Mouse (Mus musculus) heart, embryonic 13.5 days (tissue): ENCODE measurements around the gene Sept8. TPM values are rescaled to one million over a fixed set of nuclear protein-coding genes. Genes with fewer than 3 reads are reported as not detected.

Source experiments
- ATAC-seq: fragments of 200-750 bp; cut with Nextera tagmentation; 2 replicates; pipeline ENCODE4 v1.8.0; 2017; ENCODE audit warnings: moderate TSS enrichment; ENCODE audit not compliant: insufficient number of reproducible peaks, low FRiP score, low TSS enrichment; ENCODE audit errors: extremely low read depth
- H3K27ac ChIP-seq: fragments of 300-500 bp; sonication (generic); replicated peaks from 2 replicates; pipeline ENCODE4 v1.5.1; 2015; ENCODE audit warnings: moderate library complexity, mild to moderate bottlenecking, inconsistent platforms
- H3K27me3 ChIP-seq: fragments of 300-500 bp; sonication (generic); replicated peaks from 2 replicates; pipeline ENCODE4 v1.6.1; 2015; ENCODE audit warnings: mild to moderate bottlenecking, inconsistent platforms
- H3K36me3 ChIP-seq: fragments of 300-500 bp; sonication (generic); 2 replicates; pipeline ENCODE4 v1.6.1; 2015; ENCODE audit warnings: mild to moderate bottlenecking, inconsistent platforms
- H3K4me1 ChIP-seq: fragments of 300-500 bp; sonication (generic); 2 replicates; pipeline ENCODE4 v1.6.1; 2015; ENCODE audit warnings: inconsistent platforms
- H3K4me2 ChIP-seq: fragments of 300-500 bp; sonication (generic); 2 replicates; pipeline ENCODE4 v1.6.1; 2015; ENCODE audit warnings: inconsistent platforms, mild to moderate bottlenecking, moderate library complexity
- H3K4me3 ChIP-seq: fragments of 300-500 bp; sonication (generic); 2 replicates; pipeline ENCODE4 v1.5.1; 2015; ENCODE audit warnings: moderate library complexity, mild to moderate bottlenecking, inconsistent platforms
- H3K9ac ChIP-seq: fragments of 300-500 bp; sonication (generic); 2 replicates; pipeline ENCODE4 v1.6.1; 2015; ENCODE audit warnings: inconsistent platforms, mild to moderate bottlenecking, moderate library complexity
- H3K9me3 ChIP-seq: fragments of 300-500 bp; sonication (generic); 2 replicates; pipeline ENCODE4 v1.6.1; 2016; ENCODE audit warnings: inconsistent platforms
- WGBS: fragments of 180-500 bp; shearing (Covaris S2); methylation state at CpG from one replicate; pipeline ENCODE4 v1.1.7; 2015; ENCODE audit warnings: mixed read lengths; 5-methylcytosine and 5-hydroxymethylcytosine counted together
- polyA plus RNA-seq: library from polyadenylated mRNA; unstranded; fragments of >200 nt; fragmentation: Nextera tagmentation; extraction: Ambion mirVana; gene quantifications from 2 replicates; pipeline ENCODE4 v1.2.1, GENCODE M21; 2015

Gene Sept8
- polyA plus RNA-seq, 1 experiment from 2014 or later = 18.3 TPM

GRCm38 (mm10) chr11:53590368-53590768 is 71.3 kb downstream of the Sept8 start:
- Histone ChIP-seq H3K27me3 (no peaks in the 10 kb centered on the region), H3K4me2 (peak overlapping the region; percentile 27; the same call in 1 of the 2 replicates), H3K4me1 (0 out of 2 replicates have a peak, but pooled peaks cover 4% of the 10 kb centered on the region), H3K9me3 (no peaks in the 10 kb centered on the region), H3K9ac (no peak overlapping the region), H3K36me3 (peaks cover 74% of the 10 kb centered on the region), H3K27ac (no peak overlapping the region), H3K4me3 (no peak overlapping the region)
- ATAC-seq = no peak
- 41% methylated on average over 15 of the region's 15 CpGs for WGBS

- no peak overlapping the region for H3K4me2 ChIP-seq
- H3K9me3 ChIP-seq = no peaks in the 10 kb centered on the region
- WGBS = 92% methylated on average over 5 of the region's 5 CpGs
- H3K27ac ChIP-seq = no peak overlapping the region
- no peak for ATAC-seq
- H3K4me3 ChIP-seq = no peak overlapping the region
- H3K4me1 ChIP-seq = no peaks in the 10 kb centered on the region
- no peaks in the 10 kb centered on the region for H3K27me3 ChIP-seq
- H3K9ac ChIP-seq = no peak overlapping the region
- peaks cover 74% of the 10 kb centered on the region for H3K36me3 ChIP-seq
Measured at GRCm38 (mm10) chr11:53591116-53591515, 72.1 kb downstream of the Sept8 start.

Other genes starting within 250 kb of the Sept8 start
- 61.3 and 63.2 TPM in 2 replicates for gene Hspa4, start 218.8 kb upstream of the Sept8 start, polyA plus RNA-seq
- 13.6 and 15.8 TPM in 2 replicates for gene Zcchc10, start 194.6 kb upstream of the Sept8 start, polyA plus RNA-seq
- 31.2 and 38.7 TPM in 2 replicates for gene Aff4, start 168.4 kb upstream of the Sept8 start, polyA plus RNA-seq
- 0.51 TPM in 2 replicates for gene Leap2, start 96.1 kb upstream of the Sept8 start, polyA plus RNA-seq
- gene Uqcrq, start 88.4 kb upstream of the Sept8 start, polyA plus RNA-seq = 1,048 and 1,267 TPM in 2 replicates
- 0.91 and 1.2 TPM in 2 replicates for gene Gdf9, start 88.2 kb upstream of the Sept8 start, polyA plus RNA-seq
- 0.09 and 0.14 TPM in 2 replicates for gene Gm10447, start 62.1 kb upstream of the Sept8 start, polyA plus RNA-seq
- 3.0 TPM in 2 replicates for gene Shroom1, start 62.1 kb upstream of the Sept8 start, polyA plus RNA-seq
- gene Gm9837, start 48.8 kb upstream of the Sept8 start, polyA plus RNA-seq = not detected in 2 replicates
- not detected in 2 replicates for gene Gm9945, start 39.1 kb upstream of the Sept8 start, polyA plus RNA-seq
- 0.27 and 0.47 TPM in 2 replicates for gene Sowaha, start 39.0 kb upstream of the Sept8 start, polyA plus RNA-seq
- 37.3 and 41.5 TPM in 2 replicates for gene Kif3a, start 48.1 kb downstream of the Sept8 start, polyA plus RNA-seq
- 0.40 and 0.79 TPM in 2 replicates for gene Il4, start 99.4 kb downstream of the Sept8 start, polyA plus RNA-seq
- gene Il13, start 115.4 kb downstream of the Sept8 start, polyA plus RNA-seq = not detected in 2 replicates
- gene Rad50, start 188.1 kb downstream of the Sept8 start, polyA plus RNA-seq = 19.1 and 20.3 TPM in 2 replicates
- gene Il5, start 201.5 kb downstream of the Sept8 start, polyA plus RNA-seq = not detected in 2 replicates